Mouse (Mus musculus): ENCODE measurements around the gene Samd3. TPM values are rescaled to one million over a fixed set of nuclear protein-coding genes. Genes with fewer than 3 reads are reported as not detected.

Gene Samd3
- polyA plus RNA-seq, 1 experiment from 2014 or later = not detected

- 66% methylated on average over 4 of the region's 4 CpGs for WGBS (ENCODE audit: missing documents)
- Histone ChIP-seq H3K27ac (no peak overlapping the region), H3K36me3 (ENCODE audit: inconsistent target) (no peaks in the 10 kb centered on the region), H3K4me3 (ENCODE audit: inconsistent target) (no peak overlapping the region), H3K79me2 (ENCODE audit: inconsistent target) (no peaks in the 10 kb centered on the region)
Measured at GRCm38 (mm10) chr10:26259908-26260307, 30.4 kb downstream of the Samd3 start.

- Histone ChIP-seq H3K27ac (no peak overlapping the region), H3K79me2 (ENCODE audit: inconsistent target) (no peaks in the 10 kb centered on the region), H3K4me3 (ENCODE audit: inconsistent target) (no peak overlapping the region), H3K36me3 (ENCODE audit: inconsistent target) (no peaks in the 10 kb centered on the region)
- 92% methylated on average over 3 of the region's 3 CpGs for WGBS (ENCODE audit: missing documents)
Measured at GRCm38 (mm10) chr10:26263744-26264459, 34.4 kb downstream of the Samd3 start.

- Histone ChIP-seq H3K36me3 (ENCODE audit: inconsistent target) (peaks cover 13% of the 10 kb centered on the region; the same call in 1 of the 2 replicates), H3K79me2 (ENCODE audit: inconsistent target) (no peaks in the 10 kb centered on the region), H3K27ac (no peak overlapping the region), H3K4me3 (ENCODE audit: inconsistent target) (no peak overlapping the region)
- WGBS (ENCODE audit: missing documents) = 90% methylated on average over 6 of the region's 6 CpGs
Measured at GRCm38 (mm10) chr10:26275414-26275813, 45.9 kb downstream of the Samd3 start.

GRCm38 (mm10) chr10:26280009-26280408, 50.5 kb downstream of the Samd3 start:
- Histone ChIP-seq H3K36me3 (ENCODE audit: inconsistent target) (peaks cover 13% of the 10 kb centered on the region; the same call in 1 of the 2 replicates), H3K27ac (no peak overlapping the region), H3K4me3 (ENCODE audit: inconsistent target) (no peak overlapping the region), H3K79me2 (ENCODE audit: inconsistent target) (no peaks in the 10 kb centered on the region)
- 95% methylated on average over 8 of the region's 8 CpGs for WGBS (ENCODE audit: missing documents)

- WGBS (ENCODE audit: missing documents) = 84% methylated on average over 7 of the region's 7 CpGs
- no peaks in the 10 kb centered on the region for H3K36me3 ChIP-seq (ENCODE audit: inconsistent target)
- no peak overlapping the region for H3K27ac ChIP-seq
- H3K4me3 ChIP-seq (ENCODE audit: inconsistent target) = no peak overlapping the region
- no peaks in the 10 kb centered on the region for H3K79me2 ChIP-seq (ENCODE audit: inconsistent target)
Measured at GRCm38 (mm10) chr10:26287136-26287535, 57.6 kb downstream of the Samd3 start.

GRCm38 (mm10) chr10:26297200-26297599, 67.7 kb downstream of the Samd3 start:
- H3K36me3 ChIP-seq (ENCODE audit: inconsistent target) = peaks cover 4% of the 10 kb centered on the region; the same call in 1 of the 2 replicates
- WGBS (ENCODE audit: missing documents) = 97% methylated on average over 3 of the region's 3 CpGs

GRCm38 (mm10) chr10:26297626-26298025, 68.1 kb downstream of the Samd3 start:
- 96% methylated on average over 7 of the region's 7 CpGs for WGBS (ENCODE audit: missing documents)
- H3K4me3 ChIP-seq (ENCODE audit: inconsistent target) = no peak overlapping the region
- no peak overlapping the region for H3K27ac ChIP-seq
- H3K79me2 ChIP-seq (ENCODE audit: inconsistent target) = no peaks in the 10 kb centered on the region
- peaks cover 8% of the 10 kb centered on the region; the same call in 1 of the 2 replicates for H3K36me3 ChIP-seq (ENCODE audit: inconsistent target)

More at GRCm38 (mm10) chr10:26297200-26297599, 67.7 kb downstream of the Samd3 start:
- no peak overlapping the region for H3K27ac ChIP-seq
- no peaks in the 10 kb centered on the region for H3K79me2 ChIP-seq (ENCODE audit: inconsistent target)
- H3K4me3 ChIP-seq (ENCODE audit: inconsistent target) = no peak overlapping the region

GRCm38 (mm10) chr10:26302336-26302735, 72.8 kb downstream of the Samd3 start:
- Histone ChIP-seq H3K79me2 (ENCODE audit: inconsistent target) (no peaks in the 10 kb centered on the region), H3K4me3 (ENCODE audit: inconsistent target) (no peak overlapping the region), H3K27ac (no peak overlapping the region), H3K36me3 (ENCODE audit: inconsistent target) (peaks cover 9% of the 10 kb centered on the region; the same call in 1 of the 2 replicates)
- 95% methylated on average over 4 of the region's 4 CpGs for WGBS (ENCODE audit: missing documents)

- H3K4me3 ChIP-seq (ENCODE audit: inconsistent target) = no peak overlapping the region
- peaks cover 9% of the 10 kb centered on the region; the same call in 1 of the 2 replicates for H3K36me3 ChIP-seq (ENCODE audit: inconsistent target)
- H3K79me2 ChIP-seq (ENCODE audit: inconsistent target) = no peaks in the 10 kb centered on the region
- H3K27ac ChIP-seq = no peak overlapping the region
- WGBS (ENCODE audit: missing documents) = 100% methylated on average over 6 of the region's 6 CpGs
Measured at GRCm38 (mm10) chr10:26303485-26303884, 74.0 kb downstream of the Samd3 start.

GRCm38 (mm10) chr10:26314327-26314726, 84.8 kb downstream of the Samd3 start:
- WGBS (ENCODE audit: missing documents) = 97% methylated on average over 15 of the region's 15 CpGs
- H3K27ac ChIP-seq = no peak overlapping the region
- H3K4me3 ChIP-seq (ENCODE audit: inconsistent target) = no peak overlapping the region
- no peaks in the 10 kb centered on the region for H3K79me2 ChIP-seq (ENCODE audit: inconsistent target)
- H3K36me3 ChIP-seq (ENCODE audit: inconsistent target) = peaks cover 21% of the 10 kb centered on the region; the same call in 1 of the 2 replicates

- 100% methylated on average over 4 of the region's 4 CpGs for WGBS (ENCODE audit: missing documents)
- H3K79me2 ChIP-seq (ENCODE audit: inconsistent target) = no peaks in the 10 kb centered on the region
- H3K4me3 ChIP-seq (ENCODE audit: inconsistent target) = no peak overlapping the region
- H3K36me3 ChIP-seq (ENCODE audit: inconsistent target) = no peaks in the 10 kb centered on the region
- H3K27ac ChIP-seq = no peak overlapping the region
Measured at GRCm38 (mm10) chr10:26320679-26321078, 91.2 kb downstream of the Samd3 start.

Other genes starting within 250 kb of the Samd3 start
- gene Gm9767, start 151.5 kb upstream of the Samd3 start, polyA plus RNA-seq (2018) = not detected in 3 replicates
- not detected in 3 replicates for gene Tmem200a, start 150.7 kb upstream of the Samd3 start, polyA plus RNA-seq (2018)
- gene L3mbtl3, start 146.3 kb downstream of the Samd3 start, polyA plus RNA-seq (2018) = 7.8 to 10.8 TPM (median 9.1 TPM) in 3 replicates

All from macrophage (primary cell).